Mouse (Mus musculus): ENCODE measurements around the gene Arhgap28. TPM values are rescaled to one million over a fixed set of nuclear protein-coding genes. Genes with fewer than 3 reads are reported as not detected.
"Not testable (repeated sequence)": the region's sequence is repeated elsewhere in the genome, so short reads cannot be mapped to it uniquely, and the experiment has no call there.

Gene Arhgap28
- polyA plus RNA-seq, 1 experiment from 2014 or later, result 0.90 TPM

- no peak overlapping the region for H3K9ac ChIP-seq
- no peaks in the 10 kb centered on the region for H3K27me3 ChIP-seq
- H3K36me3 ChIP-seq (replicated peaks), result no peaks in the 10 kb centered on the region
- H3K4me3 ChIP-seq (replicated peaks), result no peak overlapping the region
- ATAC-seq (ENCODE audit: insufficient read depth), result no peak
- no peak overlapping the region for H3K4me2 ChIP-seq
- H3K27ac ChIP-seq (replicated peaks), result no peak overlapping the region
- WGBS (ENCODE audit: insufficient replicate concordance), result 80% methylated on average over 20 of the region's 20 CpGs
- no peaks in the 10 kb centered on the region for H3K4me1 ChIP-seq (replicated peaks)
- no peaks in the 10 kb centered on the region for H3K9me3 ChIP-seq (replicated peaks)
Observed at GRCm38 (mm10) chr17:67866541-67867241, 137.2 kb downstream of the Arhgap28 start.

GRCm38 (mm10) chr17:67866026-67866425 lies 137.9 kb downstream of the Arhgap28 start:
- Histone ChIP-seq H3K4me2 (no peak overlapping the region), H3K4me3 (replicated peaks) (no peak overlapping the region), H3K9ac (no peak overlapping the region), H3K9me3 (replicated peaks) (no peaks in the 10 kb centered on the region), H3K27ac (replicated peaks) (no peak overlapping the region), H3K27me3 (no peaks in the 10 kb centered on the region), H3K4me1 (replicated peaks) (no peaks in the 10 kb centered on the region), H3K36me3 (replicated peaks) (no peaks in the 10 kb centered on the region)
- no peak for ATAC-seq (ENCODE audit: insufficient read depth)
- WGBS (ENCODE audit: insufficient replicate concordance), result 73% methylated on average over 9 of the region's 9 CpGs

GRCm38 (mm10) chr17:67864912-67865311 lies 139.0 kb downstream of the Arhgap28 start:
- WGBS (ENCODE audit: insufficient replicate concordance), result 68% methylated on average over 3 of the region's 3 CpGs
- no peak for ATAC-seq (ENCODE audit: insufficient read depth)
- Histone ChIP-seq H3K27ac (replicated peaks) (no peak overlapping the region), H3K4me3 (replicated peaks) (no peak overlapping the region), H3K9me3 (replicated peaks) (no peaks in the 10 kb centered on the region), H3K36me3 (replicated peaks) (no peaks in the 10 kb centered on the region), H3K9ac (no peak overlapping the region), H3K27me3 (no peaks in the 10 kb centered on the region), H3K4me1 (replicated peaks) (no peaks in the 10 kb centered on the region), H3K4me2 (no peak overlapping the region)

- 77% methylated on average over 10 of the region's 10 CpGs for WGBS (ENCODE audit: insufficient replicate concordance)
- Histone ChIP-seq H3K9ac (no peak overlapping the region), H3K27ac (replicated peaks) (no peak overlapping the region), H3K4me2 (no peak overlapping the region), H3K4me3 (replicated peaks) (no peak overlapping the region), H3K4me1 (replicated peaks) (no peaks in the 10 kb centered on the region), H3K36me3 (replicated peaks) (no peaks in the 10 kb centered on the region), H3K9me3 (replicated peaks) (no peaks in the 10 kb centered on the region), H3K27me3 (no peaks in the 10 kb centered on the region)
- no peak for ATAC-seq (ENCODE audit: insufficient read depth)
Observed at GRCm38 (mm10) chr17:67864363-67864762, 139.6 kb downstream of the Arhgap28 start.

- no peak for ATAC-seq (ENCODE audit: insufficient read depth)
- H3K9ac ChIP-seq, result no peak overlapping the region
- no peaks in the 10 kb centered on the region for H3K27me3 ChIP-seq
- no peaks in the 10 kb centered on the region for H3K4me1 ChIP-seq (replicated peaks)
- no peak overlapping the region for H3K27ac ChIP-seq (replicated peaks)
- WGBS (ENCODE audit: insufficient replicate concordance), result 73% methylated on average over 16 of the region's 16 CpGs
- no peak overlapping the region for H3K4me3 ChIP-seq (replicated peaks)
- H3K36me3 ChIP-seq (replicated peaks), result no peaks in the 10 kb centered on the region
- no peaks in the 10 kb centered on the region for H3K9me3 ChIP-seq (replicated peaks)
- H3K4me2 ChIP-seq, result no peak overlapping the region
Observed at GRCm38 (mm10) chr17:67861744-67862535, 142.0 kb downstream of the Arhgap28 start.

GRCm38 (mm10) chr17:67861080-67861630 lies 142.8 kb downstream of the Arhgap28 start:
- Histone ChIP-seq H3K36me3 (replicated peaks) (no peaks in the 10 kb centered on the region), H3K4me2 (no peak overlapping the region), H3K27ac (replicated peaks) (no peak overlapping the region), H3K9ac (no peak overlapping the region), H3K4me1 (replicated peaks) (no peaks in the 10 kb centered on the region), H3K4me3 (replicated peaks) (no peak overlapping the region), H3K9me3 (replicated peaks) (no peaks in the 10 kb centered on the region), H3K27me3 (no peaks in the 10 kb centered on the region)
- no peak for ATAC-seq (ENCODE audit: insufficient read depth)
- 72% methylated on average over 10 of the region's 10 CpGs for WGBS (ENCODE audit: insufficient replicate concordance)

GRCm38 (mm10) chr17:67841494-67841893 lies 162.4 kb downstream of the Arhgap28 start:
- not testable (repeated sequence) for H3K27ac ChIP-seq (replicated peaks); H3K9ac ChIP-seq; H3K4me2 ChIP-seq; ATAC-seq (ENCODE audit: insufficient read depth); H3K27me3 ChIP-seq; H3K4me1 ChIP-seq (replicated peaks); H3K36me3 ChIP-seq (replicated peaks); H3K4me3 ChIP-seq (replicated peaks); H3K9me3 ChIP-seq (replicated peaks)
- WGBS (ENCODE audit: insufficient replicate concordance), result 55% methylated on average over 2 of the region's 2 CpGs

- WGBS (ENCODE audit: insufficient replicate concordance), result 61% methylated on average over 13 of the region's 13 CpGs
- no peak for ATAC-seq (ENCODE audit: insufficient read depth)
- H3K36me3 ChIP-seq (replicated peaks), result no peaks in the 10 kb centered on the region
Observed at GRCm38 (mm10) chr17:67838948-67839347, 165.0 kb downstream of the Arhgap28 start.

GRCm38 (mm10) chr17:67837351-67838090 lies 166.4 kb downstream of the Arhgap28 start:
- 53% methylated on average over 17 of the region's 17 CpGs for WGBS (ENCODE audit: insufficient replicate concordance)
- Histone ChIP-seq H3K27me3 (no peaks in the 10 kb centered on the region), H3K9me3 (replicated peaks) (no peaks in the 10 kb centered on the region), H3K4me1 (replicated peaks) (no peaks in the 10 kb centered on the region), H3K9ac (no peak overlapping the region), H3K4me2 (no peak overlapping the region), H3K27ac (replicated peaks) (no peak overlapping the region), H3K36me3 (replicated peaks) (no peaks in the 10 kb centered on the region), H3K4me3 (replicated peaks) (no peak overlapping the region)
- ATAC-seq (ENCODE audit: insufficient read depth), result no peak

More at GRCm38 (mm10) chr17:67838948-67839347, 165.0 kb downstream of the Arhgap28 start:
- Histone ChIP-seq H3K9ac (no peak overlapping the region), H3K9me3 (replicated peaks) (no peaks in the 10 kb centered on the region), H3K27me3 (no peaks in the 10 kb centered on the region), H3K4me2 (no peak overlapping the region), H3K27ac (replicated peaks) (no peak overlapping the region), H3K4me1 (replicated peaks) (no peaks in the 10 kb centered on the region), H3K4me3 (replicated peaks) (no peak overlapping the region)

GRCm38 (mm10) chr17:67836146-67836895 lies 167.6 kb downstream of the Arhgap28 start:
- 76% methylated on average over 20 of the region's 20 CpGs for WGBS (ENCODE audit: insufficient replicate concordance)
- Histone ChIP-seq H3K27me3 (no peaks in the 10 kb centered on the region), H3K9me3 (replicated peaks) (no peaks in the 10 kb centered on the region), H3K27ac (replicated peaks) (no peak overlapping the region), H3K9ac (no peak overlapping the region), H3K36me3 (replicated peaks) (no peaks in the 10 kb centered on the region), H3K4me2 (no peak overlapping the region), H3K4me1 (replicated peaks) (no peaks in the 10 kb centered on the region), H3K4me3 (replicated peaks) (no peak overlapping the region)
- no peak for ATAC-seq (ENCODE audit: insufficient read depth)
